Mouse (Mus musculus): ENCODE results near the gene Nceh1. TPM values are rescaled to one million over a fixed set of nuclear protein-coding genes. Genes with fewer than 3 reads are reported as not detected.
"Not testable (repeated sequence)": the region's sequence is repeated elsewhere in the genome, so short reads cannot be mapped to it uniquely, and the experiment has no call there.

Nceh1 gene
- total RNA-seq, 2 experiments from 2014 or later: 9.9 to 17.7 TPM

DNA sequence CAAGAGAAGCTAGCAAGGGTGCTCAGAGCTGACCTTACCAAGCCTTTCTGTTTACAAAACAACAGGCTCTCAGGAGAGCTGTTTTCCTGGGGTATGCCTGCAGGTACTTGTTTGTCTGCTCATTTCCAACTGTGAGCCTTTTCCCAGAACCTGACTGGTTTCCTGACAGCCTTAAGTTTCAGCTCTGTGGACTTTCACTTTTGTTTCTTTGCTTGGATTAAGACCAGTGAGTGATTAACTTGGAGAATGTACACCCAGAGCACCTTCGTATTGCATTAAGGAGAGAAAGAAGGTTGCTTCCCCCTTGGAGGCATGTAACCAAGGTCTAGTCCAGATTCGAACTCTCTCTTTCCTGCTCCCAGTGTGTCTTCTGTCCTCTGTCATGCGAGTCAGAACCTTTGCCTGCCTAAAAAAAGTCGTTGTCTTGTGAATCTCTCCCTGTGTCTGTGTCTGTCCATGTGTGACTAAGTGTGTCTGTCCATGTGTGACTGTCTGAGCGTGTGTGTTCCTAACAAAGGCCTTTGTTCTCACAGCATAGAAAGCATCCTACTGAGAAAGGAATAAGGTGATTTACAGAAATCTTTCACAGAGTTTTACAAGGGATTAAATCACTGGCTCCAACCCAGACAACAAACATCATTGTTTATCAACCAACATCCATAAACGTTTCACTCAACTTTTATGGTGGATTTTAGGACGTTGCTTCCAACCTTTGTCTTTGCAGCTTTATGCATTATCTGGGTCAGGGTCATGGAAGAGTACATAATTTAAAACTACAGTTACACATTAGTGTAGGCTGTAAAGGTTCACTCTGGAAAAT, 90.4 kb downstream of the Nceh1 start:
- no peak for ATAC-seq (replicated peaks; ENCODE audit: poor library complexity, severe bottlenecking)

- not testable (repeated sequence) for ATAC-seq (replicated peaks; ENCODE audit: poor library complexity, severe bottlenecking)
These were observed 96.6 kb downstream of the Nceh1 start for GRCm38 (mm10) chr3:27279286-27279925.

GRCm38 (mm10) chr3:27280280-27280749, 97.5 kb downstream of the Nceh1 start:
- peak; percentile 47 for ATAC-seq (replicated peaks; ENCODE audit: poor library complexity, severe bottlenecking)

- peak; percentile 28 for ATAC-seq (replicated peaks; ENCODE audit: poor library complexity, severe bottlenecking)
These were observed 100.4 kb downstream of the Nceh1 start for GRCm38 (mm10) chr3:27283071-27283713.

DNA sequence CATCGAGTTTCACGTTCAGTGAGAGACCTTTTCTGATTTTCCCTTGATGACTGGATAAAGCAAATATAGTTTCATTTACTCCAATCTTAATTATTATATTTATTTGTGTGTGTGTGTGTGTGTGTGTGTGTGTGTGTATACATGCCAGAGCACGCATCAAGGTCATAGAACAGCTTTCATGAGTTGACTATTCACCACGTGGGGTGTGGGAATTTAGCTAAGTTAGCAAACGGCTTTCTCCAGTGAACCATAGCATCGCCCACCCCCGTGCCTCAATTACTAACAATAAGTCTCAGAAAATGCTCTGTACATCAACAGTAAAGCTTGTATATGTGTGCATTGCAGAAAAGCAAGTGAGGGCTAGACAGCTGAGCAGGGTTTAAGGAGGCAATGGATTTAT, 101.0 kb downstream of the Nceh1 start:
- ATAC-seq (replicated peaks; ENCODE audit: poor library complexity, severe bottlenecking): no peak

- ATAC-seq (replicated peaks; ENCODE audit: poor library complexity, severe bottlenecking): no peak
These were observed 101.5 kb downstream of the Nceh1 start for GRCm38 (mm10) chr3:27284227-27284626.

GRCm38 (mm10) chr3:27285072-27285471, 102.3 kb downstream of the Nceh1 start:
- ATAC-seq (replicated peaks; ENCODE audit: poor library complexity, severe bottlenecking): peak; percentile 31; the same call in 1 of the 2 replicates

- no peak for ATAC-seq (replicated peaks; ENCODE audit: poor library complexity, severe bottlenecking)
These were observed 105.5 kb downstream of the Nceh1 start for GRCm38 (mm10) chr3:27288301-27288700.

GRCm38 (mm10) chr3:27288909-27289308, 106.1 kb downstream of the Nceh1 start:
- no peak for ATAC-seq (replicated peaks; ENCODE audit: poor library complexity, severe bottlenecking)

DNA sequence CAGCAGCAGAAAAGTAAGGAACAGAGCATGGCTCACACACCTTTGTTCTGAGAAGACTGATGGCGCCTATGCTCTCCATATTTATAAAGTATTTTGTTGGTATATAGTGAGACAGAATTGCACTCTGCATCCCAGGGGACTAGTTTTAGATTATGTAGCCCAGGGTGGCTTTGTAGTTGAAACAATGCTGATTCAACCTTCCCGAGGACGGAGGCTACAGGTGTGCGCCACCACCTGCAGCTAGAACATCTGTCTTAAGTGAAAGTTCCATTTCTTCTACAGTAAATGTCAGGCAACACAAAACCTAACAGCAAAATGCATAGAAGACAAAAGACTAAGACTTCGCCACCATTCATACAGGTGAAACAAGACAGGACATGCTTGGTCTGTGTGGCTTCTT, 107.5 kb downstream of the Nceh1 start:
- ATAC-seq (replicated peaks; ENCODE audit: poor library complexity, severe bottlenecking): no peak

GRCm38 (mm10) chr3:27290945-27291344, 108.2 kb downstream of the Nceh1 start:
- peak; percentile 93 for ATAC-seq (replicated peaks; ENCODE audit: poor library complexity, severe bottlenecking)

DNA sequence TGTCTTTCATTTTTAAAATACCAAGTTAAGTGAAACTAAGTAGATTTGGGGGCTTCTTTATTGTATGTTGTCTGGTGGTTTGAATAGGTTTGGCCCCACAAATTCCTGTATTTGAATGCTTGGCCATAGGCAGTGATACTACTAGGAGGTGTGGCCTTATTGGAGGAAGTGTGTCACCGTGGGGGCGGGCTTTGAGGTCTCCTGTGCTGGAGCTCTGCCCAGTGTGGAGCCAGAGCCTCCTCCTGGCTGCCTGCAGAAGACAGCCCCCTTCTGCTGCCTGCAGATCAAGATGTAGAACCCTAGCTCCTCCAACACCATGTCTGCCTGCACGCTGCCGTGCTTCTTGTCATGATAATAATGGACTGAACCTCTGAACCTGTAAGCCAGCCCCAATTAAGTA, 108.6 kb downstream of the Nceh1 start:
- ATAC-seq (replicated peaks; ENCODE audit: poor library complexity, severe bottlenecking): peak; percentile 91

DNA sequence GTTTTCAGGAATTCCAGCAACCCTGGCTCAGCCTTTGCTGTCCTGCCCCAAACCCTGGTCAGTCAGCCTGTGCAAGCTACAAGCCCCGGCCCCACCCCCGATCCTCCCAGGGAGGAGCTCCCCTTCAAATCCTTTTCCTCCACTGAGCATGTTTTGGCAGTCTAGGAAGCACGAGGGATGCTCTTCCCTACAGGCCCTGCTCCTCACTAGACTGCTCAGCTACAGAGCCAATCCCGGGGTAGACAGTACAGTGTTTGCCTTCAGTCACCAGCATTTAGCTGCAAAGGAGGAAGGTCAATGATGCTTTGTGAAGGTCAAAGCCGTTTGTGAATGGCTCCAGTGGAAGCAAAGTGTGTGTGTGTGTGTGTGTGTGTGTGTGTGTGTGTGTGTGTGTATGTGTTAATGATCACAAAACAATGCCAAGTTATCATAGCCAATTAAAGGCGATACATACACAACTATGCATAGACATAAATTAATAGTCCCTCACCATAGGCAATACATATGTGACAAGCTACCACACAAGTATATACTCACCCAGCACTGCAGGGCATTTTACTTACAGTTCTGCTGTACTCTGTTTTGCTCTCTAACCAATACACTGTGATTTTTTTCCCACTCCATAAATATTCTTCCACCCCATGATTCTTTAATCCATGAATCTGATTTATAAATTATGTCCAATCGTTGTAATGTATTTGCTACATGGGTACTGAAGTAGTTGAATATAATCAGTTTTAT, 111.0 kb downstream of the Nceh1 start:
- ATAC-seq (replicated peaks; ENCODE audit: poor library complexity, severe bottlenecking): no peak

- no peak for ATAC-seq (replicated peaks; ENCODE audit: poor library complexity, severe bottlenecking)
These were observed 117.7 kb downstream of the Nceh1 start for GRCm38 (mm10) chr3:27300451-27300850.

DNA sequence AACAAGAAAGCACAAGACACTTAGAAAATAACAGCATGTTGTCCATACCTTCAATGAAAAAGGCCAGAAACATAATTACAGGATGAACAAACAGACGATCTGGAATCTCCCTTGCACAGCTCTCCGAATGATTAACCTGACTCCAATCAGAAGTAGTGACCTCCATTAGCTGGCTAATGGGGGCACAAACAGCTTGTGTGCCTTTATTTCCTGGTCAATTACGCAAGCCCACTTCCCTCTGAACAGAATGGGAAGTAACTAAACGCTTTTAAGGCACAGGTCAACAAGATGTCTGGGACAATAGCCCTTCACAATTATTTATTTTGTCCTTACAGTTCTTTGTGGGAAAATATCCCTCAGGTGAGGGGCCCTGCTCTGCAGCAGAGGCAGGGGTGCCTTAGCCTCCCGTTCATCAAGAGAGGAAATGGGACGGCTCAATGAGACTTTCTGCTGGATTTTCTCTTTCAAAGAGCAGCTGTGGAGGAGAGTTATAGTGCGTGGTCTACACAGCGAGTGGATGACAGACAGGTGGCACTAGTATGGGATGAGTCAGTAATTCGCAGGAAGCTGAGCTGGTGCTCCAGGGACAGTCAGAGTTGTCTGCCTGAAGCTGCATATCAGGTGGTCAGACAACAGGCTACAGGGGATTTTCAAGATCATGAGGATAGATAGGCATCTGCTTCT, 119.7 kb downstream of the Nceh1 start:
- ATAC-seq (replicated peaks; ENCODE audit: poor library complexity, severe bottlenecking): peak; percentile 93

- no peak for ATAC-seq (replicated peaks; ENCODE audit: poor library complexity, severe bottlenecking)
These were observed 124.0 kb downstream of the Nceh1 start for GRCm38 (mm10) chr3:27306815-27307214.

GRCm38 (mm10) chr3:27310973-27311372, 128.2 kb downstream of the Nceh1 start:
- no peak for ATAC-seq (replicated peaks; ENCODE audit: poor library complexity, severe bottlenecking)

- ATAC-seq (replicated peaks; ENCODE audit: poor library complexity, severe bottlenecking): peak; percentile 82
These were observed 128.7 kb downstream of the Nceh1 start for GRCm38 (mm10) chr3:27311475-27311874.

DNA sequence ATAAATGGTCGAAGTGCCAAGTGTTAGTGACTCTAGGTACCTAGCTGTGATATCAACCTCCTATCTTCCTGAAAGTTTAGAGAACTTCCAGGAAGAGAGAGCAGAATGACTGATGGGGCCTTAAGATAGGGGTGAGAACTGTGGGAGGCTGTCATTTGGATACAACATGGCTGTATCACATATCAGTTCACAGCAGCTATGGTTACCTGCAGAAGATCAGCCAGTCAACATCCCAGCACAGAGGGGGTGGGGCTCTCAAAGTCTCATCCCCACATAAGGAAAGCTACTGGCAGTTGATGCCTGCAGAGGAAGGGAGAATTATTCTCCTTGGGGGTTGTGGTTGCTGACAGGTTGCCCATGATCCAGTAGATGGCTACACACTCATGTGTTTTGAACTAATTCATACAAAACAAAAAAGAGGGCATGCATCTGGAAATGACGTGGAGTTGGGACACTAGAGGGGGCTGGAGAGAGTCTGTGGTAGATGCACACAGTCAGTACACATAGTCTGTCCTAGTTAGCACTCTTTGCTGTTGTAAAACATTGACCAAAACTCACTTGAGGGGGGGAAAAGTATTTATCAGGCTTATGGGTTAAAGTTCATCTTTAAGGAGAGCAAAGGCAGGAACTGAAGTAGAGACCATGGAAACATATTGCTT, 131.9 kb downstream of the Nceh1 start:
- no peak for ATAC-seq (replicated peaks; ENCODE audit: poor library complexity, severe bottlenecking)

All from granulocyte monocyte progenitor cell, adult 5-6 weeks (primary cell).